Mouse (Mus musculus) erythroblast, embryonic 14.5 days (primary cell): ENCODE measurements around the gene Dph2.

ENCODE experiments used
- GATA1 ChIP-seq: IDR thresholded peaks from 2 replicates; pipeline ENCODE4 v1.6.1; 2012; ENCODE audit warnings: low read length, inconsistent platforms, mixed read lengths
- TAL1 ChIP-seq: IDR thresholded peaks from 3 replicates; pipeline ENCODE4 v1.6.1; 2012; ENCODE audit warnings: low read length, inconsistent platforms, mixed read lengths

DNA sequence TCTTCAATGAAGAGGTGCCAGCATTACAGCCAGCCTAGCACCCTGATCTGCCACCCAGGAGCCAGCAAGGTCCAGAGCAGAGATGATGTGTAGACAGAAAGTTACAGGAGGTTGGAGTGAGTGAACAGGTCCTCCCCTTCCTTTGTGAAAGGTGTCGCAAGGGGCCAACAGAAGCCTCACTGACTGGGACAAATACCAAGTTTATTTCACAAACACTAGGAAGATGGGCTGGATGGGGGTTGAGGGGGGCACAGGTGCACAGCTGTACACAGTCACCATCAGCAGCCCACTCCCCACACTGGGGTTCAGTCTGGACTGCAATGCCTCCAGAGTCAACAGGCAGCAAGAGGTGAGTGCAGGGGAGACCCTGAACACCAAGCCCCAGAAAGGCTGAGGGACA lies 7.7 kb downstream of the Dph2 start:
- TF ChIP-seq GATA1 (no peak), TAL1 (no peak)
